Mouse (Mus musculus): ENCODE measurements at regions not wholly inside any gene's neighbourhood (a gene's known extent, or its start where the extent isn't known, plus 50 kb on each side); places are given as distances from the start of the nearest gene placed in this dataset.
A peak's percentile ranks its signal among the peaks of the same experiment; 100 is the strongest.
"Not testable (repeated sequence)": the region's sequence is repeated elsewhere in the genome, so short reads cannot be mapped to it uniquely, and the experiment has no call there.

GRCm38 (mm10) chr17:62286086-62287080 lies 594.7 kb downstream of the Efna5 start:
- peak; percentile 32 for DNase-seq

- DNase-seq, result no peak
Measured at GRCm38 (mm10) chr17:62280201-62280600, 600.9 kb downstream of the Efna5 start.

- no peak for DNase-seq
Measured at GRCm38 (mm10) chr17:62271399-62271798, 609.7 kb downstream of the Efna5 start.

GRCm38 (mm10) chr17:62269279-62269678 lies 611.8 kb downstream of the Efna5 start:
- no peak for DNase-seq

GRCm38 (mm10) chr17:62253448-62253847 lies 627.7 kb downstream of the Efna5 start:
- DNase-seq, result no peak

GRCm38 (mm10) chr17:62248011-62248410 lies 633.1 kb downstream of the Efna5 start:
- DNase-seq, result no peak

GRCm38 (mm10) chr17:62246650-62247049 lies 634.5 kb downstream of the Efna5 start:
- no peak for DNase-seq

GRCm38 (mm10) chr17:62230939-62231338 lies 650.2 kb downstream of the Efna5 start:
- DNase-seq, result no peak

- no peak for DNase-seq
Measured at GRCm38 (mm10) chr17:62210441-62211025, 670.6 kb downstream of the Efna5 start.

GRCm38 (mm10) chr17:62202658-62203057 lies 678.5 kb downstream of the Efna5 start:
- DNase-seq, result no peak

- DNase-seq, result no peak
Measured at GRCm38 (mm10) chr17:62200491-62200890, 680.6 kb downstream of the Efna5 start.

- DNase-seq, result no peak
Measured at GRCm38 (mm10) chr17:62199559-62199958, 681.6 kb downstream of the Efna5 start.

GRCm38 (mm10) chr17:62178612-62179210 lies 702.4 kb downstream of the Efna5 start:
- no peak for DNase-seq

- DNase-seq, result no peak
Measured at GRCm38 (mm10) chr17:62176336-62176735, 704.8 kb downstream of the Efna5 start.

- DNase-seq, result no peak
Measured at GRCm38 (mm10) chr17:62172305-62172704, 708.8 kb downstream of the Efna5 start.

GRCm38 (mm10) chr17:62171532-62171931 lies 709.6 kb downstream of the Efna5 start:
- DNase-seq, result no peak

GRCm38 (mm10) chr17:62161457-62161856 lies 719.7 kb downstream of the Efna5 start:
- DNase-seq, result no peak

- DNase-seq, result no peak
Measured at GRCm38 (mm10) chr17:62160301-62160700, 720.8 kb downstream of the Efna5 start.

- no peak for DNase-seq
Measured at GRCm38 (mm10) chr17:62135050-62135449, 746.1 kb downstream of the Efna5 start.

GRCm38 (mm10) chr17:62111703-62112102 lies 769.4 kb downstream of the Efna5 start:
- not testable (repeated sequence) for DNase-seq

- DNase-seq, result no peak
Measured at GRCm38 (mm10) chr17:62109052-62109451, 772.1 kb downstream of the Efna5 start.

- DNase-seq, result no peak
Measured at GRCm38 (mm10) chr17:62083281-62083680, 797.8 kb downstream of the Efna5 start.

- DNase-seq, result no peak
Measured at GRCm38 (mm10) chr17:62077604-62078003, 803.5 kb downstream of the Efna5 start.

- no peak for DNase-seq
Measured at GRCm38 (mm10) chr17:62064939-62065338, 816.2 kb downstream of the Efna5 start.

All from cerebellum, adult 11 months (tissue).